Mouse (Mus musculus) frontal cortex, adult 2 months (tissue): Measurements from ENCODE around the gene Tbx4. TPM values are rescaled to one million over a fixed set of nuclear protein-coding genes. Genes with fewer than 3 reads are reported as not detected.

Experiments
- DNase-seq, 2 experiments: peaks; one replicate each; pipeline ENCODE4 v3.0.0; 2022; ENCODE audit warnings: low spot score in 1 of 2; ENCODE audit errors: extremely low spot score in 1 of 2
- polyA plus RNA-seq: library from polyadenylated mRNA; depleted of rRNA; stranded (reverse); fragments of >200 nt; gene quantifications from 2 replicates; pipeline ENCODE4 v1.2.3, GENCODE M21; 2012

The Tbx4 gene
- polyA plus RNA-seq, 1 experiment = 0.30 TPM

DNA sequence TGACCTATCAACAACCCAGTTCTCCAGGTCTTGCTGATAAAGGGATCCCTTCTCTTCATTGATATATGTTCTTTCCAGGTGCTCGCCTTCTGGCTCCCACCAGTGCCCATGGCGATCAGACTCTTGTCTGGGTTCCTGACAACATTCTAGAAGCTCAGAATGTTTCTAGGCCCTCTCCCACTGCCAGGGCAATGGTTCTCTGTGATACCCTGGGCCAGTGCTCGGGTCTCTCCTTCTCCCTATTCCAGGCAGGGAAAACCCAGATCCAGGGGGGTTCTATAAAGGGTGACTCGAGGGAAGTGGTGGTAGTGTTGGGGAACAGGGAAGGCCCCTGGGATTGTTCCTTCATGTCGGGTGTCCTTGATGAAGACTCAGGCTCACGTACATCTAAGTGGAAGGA is 36.0 kb upstream of the Tbx4 start, which contains the start of gene Gm11444:
Gene Gm11444 (minus strand): TSS at position 101 of the 400 bp plus-strand sequence.
- no peak for DNase-seq

GRCm38 (mm10) chr11:85850758-85851157 is 35.5 kb upstream of the Tbx4 start:
- no peak for DNase-seq

GRCm38 (mm10) chr11:85857997-85858698 is 28.1 kb upstream of the Tbx4 start:
- no peak for DNase-seq

DNA sequence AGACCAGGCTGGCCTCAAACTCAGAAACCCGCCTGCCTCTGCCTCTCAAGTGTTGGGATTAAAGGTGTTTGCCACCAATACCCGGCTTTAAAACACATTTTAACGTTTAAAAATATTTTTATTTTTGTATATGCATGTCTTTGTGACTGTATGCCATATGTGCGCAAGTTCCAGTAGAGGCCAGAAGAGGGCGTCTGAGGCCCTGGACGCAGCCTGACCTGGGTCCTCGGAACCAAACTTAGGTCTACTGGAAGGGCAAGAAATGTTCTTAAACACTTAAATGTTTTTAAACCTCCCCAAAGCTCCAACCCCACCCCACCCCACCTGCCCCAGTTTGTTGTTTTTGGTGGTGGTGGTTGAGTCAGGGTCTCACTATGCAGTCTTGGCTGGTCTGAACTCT is 21.9 kb upstream of the Tbx4 start:
- DNase-seq = no peak

DNA sequence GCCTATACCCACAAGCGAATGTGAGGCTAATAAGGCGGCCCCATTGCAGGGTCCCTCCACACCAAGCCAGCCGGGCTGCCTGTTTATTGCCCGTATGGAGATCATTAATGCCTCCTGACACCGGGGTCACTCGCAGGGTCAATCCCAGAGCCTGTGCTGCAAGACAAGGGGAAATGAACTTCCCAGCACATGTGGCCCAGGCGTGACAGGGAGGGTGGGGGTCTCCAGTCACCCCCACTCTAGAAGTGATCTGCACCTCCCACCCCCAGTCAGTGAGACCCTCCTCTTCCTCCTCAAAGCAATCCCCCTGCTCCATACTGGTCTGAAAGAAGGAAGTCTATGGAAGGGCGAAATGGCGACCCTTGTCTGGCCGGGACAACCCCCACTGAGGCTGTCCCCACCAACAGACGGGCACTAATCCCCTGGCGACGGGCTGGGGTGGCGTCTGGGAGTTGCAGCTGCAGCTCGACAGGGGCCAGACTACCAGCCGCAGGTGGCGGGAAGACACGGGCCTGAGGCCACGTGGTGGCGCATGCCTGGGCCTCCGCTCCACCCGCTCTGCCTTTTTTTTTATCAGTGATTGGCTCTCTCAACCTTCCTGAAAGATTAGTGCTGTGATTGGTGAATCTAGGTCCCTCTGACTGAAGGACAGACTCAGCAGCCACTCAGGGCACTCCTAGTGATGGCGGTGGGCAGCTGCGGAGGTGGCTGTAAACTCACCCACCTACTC is 10.0 kb upstream of the Tbx4 start:
- DNase-seq = no peak

- DNase-seq = no peak
These were observed 1.7 kb upstream of the Tbx4 start for GRCm38 (mm10) chr11:85884498-85884897.

DNA sequence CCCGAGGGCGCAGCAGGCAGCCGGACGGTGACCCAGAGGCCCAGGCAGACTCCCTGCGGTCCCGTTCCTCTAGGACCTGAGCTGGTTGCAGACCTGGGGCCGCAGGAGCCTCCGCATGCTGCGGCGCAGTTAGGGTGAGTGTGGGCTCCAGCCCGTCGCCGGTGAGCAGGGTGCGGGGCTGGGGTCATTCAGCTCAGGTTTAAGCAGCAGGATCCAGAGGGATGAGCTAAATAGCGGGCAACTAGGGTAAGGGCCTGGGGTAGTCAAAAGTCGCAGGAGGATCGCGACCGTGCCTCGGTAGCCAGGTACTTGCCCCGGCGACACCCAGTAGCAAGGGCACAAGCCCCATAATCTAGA is 185 bp downstream of the Tbx4 start:
- DNase-seq = no peak

- DNase-seq = no peak
These were observed 1.1 kb downstream of the Tbx4 start for GRCm38 (mm10) chr11:85887273-85887672.

DNA sequence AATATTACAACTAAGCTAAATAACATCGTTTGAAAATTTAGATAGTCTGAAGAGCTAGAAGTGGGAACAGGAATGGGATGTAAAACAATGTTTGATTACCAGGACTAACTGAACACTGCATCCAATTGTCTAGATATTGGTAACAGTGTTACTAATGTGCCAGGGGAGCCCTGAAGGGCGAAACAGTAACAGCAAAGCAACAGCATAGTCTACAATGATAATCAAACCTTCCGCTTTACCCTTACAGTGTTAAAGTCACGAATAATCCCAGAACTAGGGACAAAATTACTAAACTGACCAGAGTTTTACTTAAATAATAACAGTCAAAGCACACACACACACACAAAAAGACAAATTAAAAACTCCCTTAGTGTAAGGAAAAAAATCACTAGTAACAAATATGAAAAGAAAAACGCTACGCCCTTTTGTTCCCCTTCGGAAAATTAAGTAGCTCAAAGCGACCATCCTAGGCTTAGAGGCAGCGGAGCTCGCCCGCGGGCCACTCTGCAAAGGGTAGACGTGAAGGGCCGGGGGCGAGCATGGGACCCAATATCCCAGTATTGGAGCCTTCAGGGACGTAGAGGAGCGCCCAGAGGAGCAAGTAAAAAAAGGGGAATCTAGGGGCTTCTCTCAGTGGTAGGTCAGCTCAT is 1.7 kb downstream of the Tbx4 start:
- DNase-seq = no peak

GRCm38 (mm10) chr11:85888451-85888961 is 2.3 kb downstream of the Tbx4 start:
- no peak for DNase-seq

GRCm38 (mm10) chr11:85889056-85889729 is 3.0 kb downstream of the Tbx4 start:
- DNase-seq = no peak

DNA sequence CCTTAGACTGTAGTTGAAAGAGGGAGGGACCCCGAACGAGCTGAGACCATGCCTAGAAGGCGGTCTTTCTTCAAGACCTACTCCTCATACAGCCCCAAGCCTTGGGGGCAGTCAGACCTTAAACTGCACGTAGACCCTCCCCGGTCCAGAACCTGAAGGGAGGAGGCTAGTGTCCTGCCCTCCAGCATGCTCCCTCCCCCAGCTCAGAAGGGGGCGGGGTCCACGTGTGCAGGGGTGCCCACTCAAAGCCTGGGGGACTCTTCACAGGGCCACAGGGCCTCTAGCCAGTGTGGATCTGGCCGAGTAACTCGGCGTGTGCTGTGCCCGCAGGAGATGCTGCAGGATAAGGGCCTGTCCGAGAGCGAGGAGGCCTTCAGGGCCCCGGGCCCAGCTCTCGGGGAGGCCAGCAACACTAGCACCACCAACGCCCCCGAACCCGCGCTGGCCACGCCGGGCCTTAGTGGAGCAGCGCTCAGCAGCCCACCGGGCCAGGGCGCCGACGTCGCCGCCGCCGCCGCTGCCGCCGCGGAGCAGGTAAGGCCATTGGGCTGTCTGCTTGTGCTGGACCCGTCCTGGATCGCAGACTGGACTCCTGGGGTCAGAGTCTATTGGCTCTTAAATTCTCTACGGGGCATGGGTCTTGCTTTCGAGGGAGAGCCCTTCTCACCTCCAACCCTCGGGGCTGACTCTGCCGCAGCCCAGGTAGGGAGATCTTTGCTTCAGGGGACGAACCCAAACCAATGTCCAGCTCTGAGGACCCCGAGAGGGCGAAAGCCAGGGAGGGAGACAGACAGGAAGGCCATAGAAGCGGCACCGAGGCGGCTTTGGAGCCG is 3.7 kb downstream of the Tbx4 start:
- no peak for DNase-seq

DNA sequence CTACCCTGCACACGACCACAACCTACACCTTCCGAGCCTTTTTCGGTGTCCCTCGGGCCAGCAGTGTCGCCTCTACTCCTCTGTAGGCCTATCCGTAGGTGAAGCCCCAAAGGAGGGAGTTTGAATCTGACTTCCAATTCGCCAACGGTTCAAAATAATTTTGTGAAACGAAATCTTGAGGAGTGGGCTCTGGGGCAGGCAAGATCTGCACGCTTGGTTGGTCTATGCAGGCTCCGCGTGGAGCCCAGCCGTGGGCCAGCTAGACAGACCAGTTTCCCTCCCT is 4.3 kb downstream of the Tbx4 start:
- no peak for DNase-seq

DNA sequence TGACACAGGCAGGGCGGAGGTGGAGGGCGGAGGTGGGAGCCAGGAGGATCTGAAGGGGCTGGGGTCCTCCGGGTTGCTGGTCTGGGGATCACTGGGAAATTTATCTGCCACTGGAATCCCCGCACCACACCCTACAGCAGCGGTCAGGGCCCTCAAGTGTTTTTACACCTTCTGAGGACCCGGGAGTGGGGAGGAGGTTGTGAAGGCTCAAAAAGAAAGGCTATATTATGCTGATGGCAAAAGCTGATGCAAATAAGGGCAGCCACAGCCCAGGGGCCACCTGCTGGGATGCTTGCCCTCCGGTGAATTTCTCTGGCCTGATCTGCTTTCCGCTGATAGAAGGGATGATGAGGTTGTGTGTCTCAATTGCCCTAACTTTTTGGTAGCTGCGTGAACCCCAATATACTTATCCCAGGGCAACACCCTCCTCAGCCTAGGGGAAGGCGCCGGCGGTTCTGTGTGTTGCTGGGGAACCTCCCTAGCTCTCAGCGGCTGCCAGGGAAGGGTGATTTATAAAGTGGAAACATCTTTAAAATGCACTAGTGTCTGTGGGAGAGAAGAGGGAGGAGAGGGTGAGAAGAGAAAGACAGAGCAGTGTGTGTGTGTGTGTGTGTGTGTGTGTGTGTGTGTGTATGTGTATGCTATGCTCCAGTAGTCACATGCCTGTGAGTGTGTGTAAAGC is 4.9 kb downstream of the Tbx4 start:
- DNase-seq = no peak

GRCm38 (mm10) chr11:85891692-85892040 is 5.4 kb downstream of the Tbx4 start:
- no peak for DNase-seq

GRCm38 (mm10) chr11:85892771-85893170 is 6.5 kb downstream of the Tbx4 start:
- DNase-seq = no peak

DNA sequence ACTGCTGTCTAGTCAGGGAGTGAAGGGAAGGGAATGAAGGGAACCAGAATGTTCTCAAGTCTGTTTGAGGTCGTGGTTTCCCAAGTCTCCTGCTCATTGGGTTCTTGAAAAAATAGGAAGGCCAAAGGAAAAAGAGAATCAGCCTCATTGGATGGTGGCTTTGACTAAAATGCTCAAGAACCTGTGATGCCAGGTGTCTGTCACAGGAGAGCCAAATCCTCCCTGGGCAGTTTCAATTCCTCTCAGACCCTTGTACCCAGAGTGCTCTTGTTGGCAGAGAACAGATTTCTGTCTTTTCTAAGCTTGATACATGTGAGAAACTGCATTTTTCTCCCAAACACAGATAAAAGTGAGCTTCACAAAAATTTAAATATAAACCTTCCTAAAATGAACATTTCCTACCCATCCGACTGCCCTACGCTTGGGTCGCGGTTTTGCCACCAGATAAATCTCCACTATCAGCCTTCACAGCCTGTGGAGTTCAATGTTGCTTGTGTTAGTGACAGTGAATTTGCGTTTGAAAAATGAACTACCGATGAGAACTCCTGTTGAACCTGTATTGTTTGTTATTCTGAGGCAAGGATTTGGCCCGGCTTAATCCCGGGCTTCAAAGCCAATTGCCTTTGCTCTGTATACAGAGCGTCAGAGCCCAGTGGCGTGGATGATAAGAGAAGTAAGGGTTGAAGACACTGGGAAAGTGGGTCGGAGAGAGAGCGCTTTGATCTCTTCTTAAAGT is 7.3 kb downstream of the Tbx4 start:
- no peak for DNase-seq

GRCm38 (mm10) chr11:85894136-85894530 is 7.9 kb downstream of the Tbx4 start:
- DNase-seq = no peak
